Mouse (Mus musculus) lung, postnatal 0 days (tissue): ENCODE results near the gene Elk3. TPM values are rescaled to one million over a fixed set of nuclear protein-coding genes. Genes with fewer than 3 reads are reported as not detected.

Experiments
- ATAC-seq: fragments of 200-750 bp; cut with Nextera tagmentation; 2 replicates; pipeline ENCODE4 v1.8.0; 2017; ENCODE audit warnings: moderate library complexity
- DNase-seq: peaks from one replicate; pipeline ENCODE4 v3.0.0-alpha.2; 2016; ENCODE audit warnings: low spot score
- H3K27ac ChIP-seq: fragments of 300-500 bp; sonication (generic); 2 replicates; pipeline ENCODE4 v1.5.1; 2014; ENCODE audit warnings: antibody characterized with exemption, mild to moderate bottlenecking, low read length, mixed read lengths
- H3K27me3 ChIP-seq: fragments of 300-500 bp; sonication (generic); replicated peaks from 2 replicates; pipeline ENCODE4 v1.6.1; 2014; ENCODE audit warnings: low read length, mixed read lengths; ENCODE audit not compliant: insufficient read depth
- H3K36me3 ChIP-seq: fragments of 300-500 bp; sonication (generic); 2 replicates; pipeline ENCODE4 v1.6.1; 2014; ENCODE audit warnings: low read length, mixed read lengths; ENCODE audit not compliant: insufficient read depth
- H3K4me1 ChIP-seq: fragments of 300-500 bp; sonication (generic); 2 replicates; pipeline ENCODE4 v1.6.1; 2014; ENCODE audit warnings: antibody characterized with exemption, low read depth, low read length, mixed read lengths; ENCODE audit not compliant: insufficient read depth
- H3K4me2 ChIP-seq: fragments of 300-500 bp; sonication (generic); replicated peaks from 2 replicates; pipeline ENCODE4 v1.6.1; 2014; ENCODE audit warnings: low read depth, mild to moderate bottlenecking, low read length, moderate library complexity, mixed read lengths
- H3K4me3 ChIP-seq: fragments of 300-500 bp; sonication (generic); 2 replicates; pipeline ENCODE4 v1.5.1; 2014; ENCODE audit warnings: low read depth, low read length
- H3K9ac ChIP-seq: fragments of 300-500 bp; sonication (generic); replicated peaks from 2 replicates; pipeline ENCODE4 v1.6.1; 2014; ENCODE audit warnings: low read depth, mild to moderate bottlenecking
- H3K9me3 ChIP-seq: fragments of 300-500 bp; sonication (generic); 2 replicates; pipeline ENCODE4 v1.6.1; 2016; ENCODE audit warnings: low read length, mixed read lengths
- CTCF ChIP-seq: IDR thresholded peaks from 2 replicates; pipeline ENCODE4 v1.5.1; 2016; ENCODE audit warnings: antibody characterized with exemption, mild to moderate bottlenecking
- EP300 ChIP-seq: IDR thresholded peaks from 2 replicates; pipeline ENCODE4 v1.6.1; 2016; ENCODE audit warnings: antibody characterized with exemption, mild to moderate bottlenecking, control low read depth
- WGBS: fragments of 180-500 bp; shearing (Covaris S2); extraction: QIAGEN DNeasy Blood & Tissue Kit; methylation state at CpG from one replicate; pipeline ENCODE4 v1.1.7; 2014; 5-methylcytosine and 5-hydroxymethylcytosine counted together
- polyA plus RNA-seq: library from polyadenylated mRNA; unstranded; fragments of >200 nt; fragmentation: Nextera tagmentation; extraction: Ambion mirVana; gene quantifications from 2 replicates; pipeline ENCODE4 v1.2.1, GENCODE M21; 2015

Elk3 gene
- polyA plus RNA-seq, 1 experiment from 2014 or later, result 56.0 TPM

DNA sequence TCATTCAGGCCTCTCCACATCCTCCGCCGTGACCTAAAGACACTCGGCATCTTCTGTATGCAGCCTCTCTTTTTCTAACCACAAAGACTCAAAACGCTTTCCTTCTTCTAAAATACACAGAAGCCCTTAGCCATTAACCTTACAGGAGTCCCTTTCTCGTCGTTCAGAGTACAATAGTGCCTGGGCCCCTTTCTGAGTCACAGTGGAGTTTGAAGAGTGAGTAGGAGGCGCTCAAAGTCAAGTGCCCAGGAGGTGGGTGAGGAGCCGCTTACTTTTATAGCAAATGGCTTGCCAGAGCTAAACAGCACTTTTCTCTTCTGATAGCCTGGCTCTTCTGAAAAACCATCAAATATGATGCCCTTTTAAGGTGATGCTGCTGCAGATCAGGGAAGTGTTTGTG, 83.0 kb downstream of the Elk3 start:
- ATAC-seq (peak; percentile 56), DNase-seq (peak; percentile 53)
- Histone ChIP-seq H3K27ac (no peak overlapping the region), H3K9me3 (no peaks in the 10 kb centered on the region), H3K9ac (no peak overlapping the region), H3K4me3 (no peak overlapping the region), H3K4me1 (no peaks in the 10 kb centered on the region), H3K36me3 (no peaks in the 10 kb centered on the region), H3K27me3 (no peaks in the 10 kb centered on the region), H3K4me2 (no peak overlapping the region)
- WGBS, result 41% methylated on average over 8 of the region's 8 CpGs
- no peak for TF ChIP-seq EP300

DNA sequence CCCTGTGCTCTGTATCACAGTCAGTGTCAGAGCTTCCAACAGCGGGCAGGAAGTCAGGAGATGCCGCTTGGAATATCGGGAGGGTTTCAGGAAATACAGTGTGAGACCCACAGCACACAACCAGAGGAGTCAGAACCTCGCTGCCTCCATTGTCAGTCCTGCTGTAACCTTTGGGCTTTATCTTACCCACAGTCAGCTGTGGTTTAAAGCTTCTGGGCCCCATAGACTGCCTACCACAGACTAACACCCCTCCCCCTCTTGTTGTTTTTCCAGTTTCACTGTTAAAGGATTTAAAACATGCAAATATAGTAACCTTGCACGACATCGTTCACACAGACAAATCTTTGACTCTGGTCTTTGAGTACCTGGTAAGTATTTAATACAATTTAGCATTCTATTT, 85.2 kb downstream of the Elk3 start:
- TF ChIP-seq CTCF, result no peak
- no peak for TF ChIP-seq EP300
- WGBS, result 69% methylated on average over 6 of the region's 6 CpGs
- no peak overlapping the region for H3K4me3 ChIP-seq
- no peak for ATAC-seq
- no peaks in the 10 kb centered on the region for H3K27me3 ChIP-seq
- DNase-seq, result no peak
- no peaks in the 10 kb centered on the region for H3K9me3 ChIP-seq
- no peaks in the 10 kb centered on the region for H3K36me3 ChIP-seq
- no peak overlapping the region for H3K4me2 ChIP-seq
- no peaks in the 10 kb centered on the region for H3K4me1 ChIP-seq
- H3K27ac ChIP-seq, result no peak overlapping the region
- H3K9ac ChIP-seq, result no peak overlapping the region

DNA sequence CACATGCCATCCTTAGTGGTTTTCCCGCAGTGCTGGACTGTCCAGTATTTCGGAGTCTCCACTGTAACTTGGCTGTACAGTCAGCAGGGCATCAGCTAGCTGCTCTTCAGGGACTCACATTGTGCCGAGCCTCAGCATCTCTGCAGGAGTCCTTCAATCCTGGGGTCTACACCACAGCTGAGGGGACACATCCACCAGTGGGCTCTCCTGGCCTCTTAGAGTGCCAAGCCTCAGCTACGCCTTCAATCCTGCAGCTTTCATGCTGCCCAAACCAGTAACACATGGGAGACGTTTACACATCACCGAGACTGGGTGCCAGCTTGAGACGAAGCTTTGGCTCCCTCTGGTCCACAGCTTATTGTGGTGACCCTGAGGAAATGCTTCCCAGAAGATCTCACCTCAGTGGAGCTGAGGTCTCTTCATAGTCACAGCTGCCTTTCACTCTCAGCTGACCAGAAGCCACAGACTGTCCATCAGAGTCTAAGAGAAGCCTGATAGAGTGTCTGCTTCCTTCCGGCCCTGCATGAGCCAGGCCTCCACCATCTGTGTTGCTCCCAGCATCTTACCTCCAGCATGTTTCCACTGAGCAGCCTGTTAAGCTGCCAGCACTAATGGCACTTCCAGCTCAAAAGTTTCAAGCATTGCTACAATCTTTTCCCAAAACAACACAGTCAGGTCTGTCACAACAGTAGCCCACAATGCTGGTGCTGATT, 95.7 kb downstream of the Elk3 start:
- TF ChIP-seq EP300, result no peak
- TF ChIP-seq CTCF, result no peak
- Histone ChIP-seq H3K4me3 (no peak overlapping the region), H3K9ac (no peak overlapping the region), H3K4me2 (no peak overlapping the region), H3K9me3 (no peaks in the 10 kb centered on the region), H3K4me1 (no peaks in the 10 kb centered on the region; the same call in 1 of the 2 replicates), H3K27ac (no peak overlapping the region), H3K27me3 (no peaks in the 10 kb centered on the region), H3K36me3 (peaks cover 18% of the 10 kb centered on the region; the same call in 1 of the 2 replicates)
- no peak for DNase-seq
- WGBS, result 84% methylated on average over 8 of the region's 8 CpGs
- no peak for ATAC-seq

DNA sequence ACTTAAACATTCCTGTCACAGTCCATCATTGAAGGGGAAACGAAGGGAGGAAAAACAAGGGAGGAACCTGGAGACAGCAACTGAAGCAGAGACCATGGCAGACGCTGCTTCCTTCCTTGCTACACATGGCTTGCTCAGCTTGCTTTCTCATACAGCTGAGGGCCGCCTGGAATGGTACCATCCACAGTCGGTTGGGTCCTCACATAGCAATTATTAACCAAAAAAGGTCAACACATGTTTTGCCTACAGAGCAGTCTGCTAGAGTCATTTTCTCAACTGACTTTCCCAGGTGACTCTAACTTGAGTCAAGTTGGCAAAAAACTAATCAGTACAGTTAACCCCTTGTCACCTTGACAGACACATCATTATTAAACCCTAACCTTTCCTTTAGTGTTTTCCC, 96.7 kb downstream of the Elk3 start:
- DNase-seq (no peak), ATAC-seq (no peak)
- TF ChIP-seq EP300 (no peak), CTCF (no peak)
- WGBS, result 50% methylated on average over 4 of the region's 4 CpGs
- H3K4me2 ChIP-seq, result no peak overlapping the region
- H3K27ac ChIP-seq, result no peak overlapping the region
- no peak overlapping the region for H3K9ac ChIP-seq
- H3K4me3 ChIP-seq, result no peak overlapping the region
- H3K27me3 ChIP-seq, result no peaks in the 10 kb centered on the region
- H3K4me1 ChIP-seq, result no peaks in the 10 kb centered on the region; the same call in 1 of the 2 replicates
- no peaks in the 10 kb centered on the region for H3K9me3 ChIP-seq
- H3K36me3 ChIP-seq, result peaks cover 18% of the 10 kb centered on the region; the same call in 1 of the 2 replicates

DNA sequence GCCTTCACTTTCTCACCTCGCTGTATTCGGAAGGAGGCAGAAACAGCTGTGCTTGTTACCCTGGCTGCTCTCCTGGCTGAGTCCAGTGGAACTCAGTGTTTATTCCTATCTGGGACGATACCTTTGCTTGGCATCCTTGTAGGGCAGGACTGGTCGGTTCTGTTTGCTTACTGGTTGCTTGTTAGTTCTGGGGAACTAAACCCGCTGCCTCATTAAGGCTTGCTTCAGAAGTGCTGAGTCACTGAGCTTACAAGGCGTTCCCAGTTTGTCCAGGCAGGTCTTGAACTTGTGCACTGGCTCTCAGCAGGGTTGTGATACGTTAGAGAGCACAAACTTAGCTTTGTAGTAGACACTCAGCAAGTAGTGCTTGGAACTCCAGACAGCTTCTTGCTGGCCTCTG, 97.6 kb downstream of the Elk3 start:
- no peak for TF ChIP-seq EP300
- TF ChIP-seq CTCF, result no peak
- ATAC-seq (no peak), DNase-seq (no peak)
- H3K9me3 ChIP-seq, result no peaks in the 10 kb centered on the region
- peaks cover 18% of the 10 kb centered on the region; the same call in 1 of the 2 replicates for H3K36me3 ChIP-seq
- H3K4me2 ChIP-seq, result no peak overlapping the region
- WGBS, result 75% methylated on average over 7 of the region's 7 CpGs
- H3K27ac ChIP-seq, result no peak overlapping the region
- no peaks in the 10 kb centered on the region; the same call in 1 of the 2 replicates for H3K4me1 ChIP-seq
- no peak overlapping the region for H3K4me3 ChIP-seq
- H3K27me3 ChIP-seq, result no peaks in the 10 kb centered on the region
- H3K9ac ChIP-seq, result no peak overlapping the region

DNA sequence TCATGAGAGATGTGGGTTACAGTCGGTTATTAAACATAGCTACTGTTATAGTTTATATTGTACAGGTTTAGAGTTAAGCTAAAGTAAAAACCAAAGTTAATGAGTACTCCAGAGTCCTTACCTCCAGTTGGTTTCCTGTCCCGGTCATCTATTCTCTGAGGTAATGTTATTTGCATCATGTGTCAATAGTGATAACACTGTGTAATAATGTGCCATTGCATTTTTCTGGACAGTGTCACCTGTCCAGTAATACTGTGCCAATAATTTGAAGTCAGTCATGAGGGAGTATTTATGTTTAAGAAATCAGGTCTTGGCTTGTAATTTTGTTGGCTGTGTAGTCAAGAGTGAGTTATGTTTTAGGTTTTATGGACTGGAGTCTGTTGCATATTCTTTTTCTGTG, 98.2 kb downstream of the Elk3 start:
- TF ChIP-seq CTCF (no peak), EP300 (no peak)
- Histone ChIP-seq H3K4me1 (no peaks in the 10 kb centered on the region; the same call in 1 of the 2 replicates), H3K27ac (no peak overlapping the region), H3K4me2 (no peak overlapping the region), H3K9me3 (no peaks in the 10 kb centered on the region), H3K9ac (no peak overlapping the region), H3K36me3 (peaks cover 18% of the 10 kb centered on the region; the same call in 1 of the 2 replicates), H3K27me3 (no peaks in the 10 kb centered on the region), H3K4me3 (no peak overlapping the region)
- ATAC-seq (no peak), DNase-seq (no peak)
- 76% methylated on average over 2 of the region's 2 CpGs for WGBS
